Mouse (Mus musculus) small intestine, adult 2 months (tissue): Measurements from ENCODE around the gene Otud7a.

Source experiments
- CTCF ChIP-seq: fragments of 200-500 bp; IDR thresholded peaks from 2 replicates; pipeline ENCODE4 v1.5.1; 2012; ENCODE audit warnings: low read depth, mild to moderate bottlenecking, control low read depth, inconsistent platforms, low read length, moderate library complexity, mixed read lengths; ENCODE audit not compliant: insufficient replicate concordance, insufficient read length; ENCODE audit errors: extremely low read depth
- POLR2A ChIP-seq: fragments of 200-500 bp; IDR thresholded peaks from 2 replicates; pipeline ENCODE4 v1.6.1; 2012; ENCODE audit warnings: low read depth, mild to moderate bottlenecking, control low read depth, inconsistent platforms, low read length, moderate library complexity

DNA sequence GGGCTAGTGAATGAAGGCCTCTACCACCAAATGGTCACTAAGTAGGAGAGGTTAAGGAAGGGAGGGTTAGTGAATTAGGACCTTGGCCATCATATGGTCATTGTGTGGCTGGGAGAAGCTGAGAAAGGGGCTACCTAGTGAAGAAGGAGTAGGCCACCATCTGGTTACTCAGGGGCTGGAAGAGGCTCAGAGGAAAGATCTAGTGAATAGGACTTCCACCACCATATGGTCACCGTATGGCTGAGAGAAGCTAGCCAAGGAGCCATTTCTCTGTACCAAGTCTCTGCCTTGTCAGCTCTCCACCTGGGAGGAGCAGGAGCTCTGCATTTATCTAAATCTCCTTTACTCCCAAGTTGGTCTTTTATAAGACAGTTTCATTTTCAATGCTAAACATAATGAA, 75.7 kb downstream of the Otud7a start:
- TF ChIP-seq CTCF (no peak), POLR2A (no peak)
